Mouse (Mus musculus) megakaryocyte-erythroid progenitor cell, adult 5-6 weeks (primary cell): ENCODE results near the gene Slc16a6. TPM values are rescaled to one million over a fixed set of nuclear protein-coding genes. Genes with fewer than 3 reads are reported as not detected.

Source experiments
- ATAC-seq: replicated peaks from 2 replicates; pipeline ENCODE4 v1.8.0; 2016; ENCODE audit warnings: mild to moderate bottlenecking, inconsistent platforms; ENCODE audit not compliant: severe bottlenecking, poor library complexity, low FRiP score, low TSS enrichment
- total RNA-seq, 2 experiments: library from RNA; stranded (forward) in 1 of 2; stranded (reverse) in 1 of 2; fragments of 200-1000, 215-1000 nt in 1 of 2; fragments of >200 nt in 1 of 2; fragmentation: Nextera tagmentation in 1 of 2; gene quantifications; 2 replicates each; pipeline ENCODE4 v1.2.3; 2014 to 2017

Slc16a6 gene
- total RNA-seq, 2 experiments from 2014 or later, result 16.5 to 46.9 TPM

- ATAC-seq, result no peak
These were observed 52.2 kb downstream of the Slc16a6 start for GRCm38 (mm10) chr11:109421205-109421604.

- peak; percentile 43 for ATAC-seq
These were observed 52.8 kb downstream of the Slc16a6 start for GRCm38 (mm10) chr11:109420567-109420962.

DNA sequence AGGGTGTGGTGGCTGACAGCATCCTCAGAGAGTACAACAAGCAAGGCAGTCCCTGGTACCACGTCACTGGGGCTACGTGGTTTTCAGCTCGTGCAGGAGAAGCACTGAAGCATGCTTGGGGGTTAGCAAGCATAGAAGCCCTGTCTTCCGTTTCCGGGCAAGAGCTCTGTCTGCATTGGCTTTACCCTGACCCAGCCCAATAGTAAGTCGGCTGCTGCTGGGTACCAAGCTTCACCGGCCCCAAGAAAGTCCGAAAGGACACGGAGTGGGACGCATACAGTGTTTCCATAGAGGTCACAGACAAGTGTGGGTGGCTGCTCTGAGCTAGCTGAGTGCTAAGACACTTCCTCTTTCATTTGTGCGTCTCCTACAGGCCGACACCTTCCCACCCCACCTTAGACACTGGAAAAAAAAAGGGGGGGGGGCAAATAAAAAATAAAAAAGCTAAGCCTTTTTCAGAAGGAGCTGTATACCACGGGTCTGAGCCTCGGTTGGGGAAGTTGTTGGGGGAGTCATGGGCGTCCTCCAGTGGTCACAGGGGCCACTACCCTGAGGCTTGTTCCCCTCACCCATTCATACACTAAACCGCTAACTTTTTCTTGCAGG lies 53.3 kb downstream of the Slc16a6 start:
- peak; percentile 46 for ATAC-seq

- no peak for ATAC-seq
These were observed 53.9 kb downstream of the Slc16a6 start for GRCm38 (mm10) chr11:109419461-109419860.

DNA sequence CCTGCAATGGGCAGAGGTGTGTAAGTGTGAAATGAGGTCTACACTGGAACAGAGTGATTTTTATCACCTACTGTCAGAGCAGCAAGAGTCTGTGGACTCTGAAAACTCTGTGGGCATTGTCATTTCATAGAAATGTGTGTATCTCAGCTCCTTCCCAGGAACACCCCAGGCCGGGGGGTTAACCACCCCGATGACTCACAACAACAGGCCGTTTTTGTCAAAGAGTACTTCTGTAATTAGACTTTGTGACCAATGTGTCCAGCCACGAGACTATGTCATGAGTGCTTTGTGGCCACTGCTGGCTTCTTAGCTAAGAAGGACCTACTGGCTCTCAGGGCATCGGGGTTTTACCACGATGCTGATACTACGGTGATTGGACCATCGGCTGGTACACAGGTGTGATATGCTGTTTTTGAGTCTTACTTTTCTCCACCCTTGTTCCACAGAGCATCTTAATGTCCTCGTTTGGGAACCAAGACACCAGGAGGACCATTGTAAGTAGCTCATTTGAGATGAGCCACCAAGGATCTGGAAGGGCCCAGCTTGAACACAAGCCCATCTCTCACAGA lies 55.8 kb downstream of the Slc16a6 start:
- no peak for ATAC-seq

GRCm38 (mm10) chr11:109416709-109417420 lies 56.5 kb downstream of the Slc16a6 start:
- no peak for ATAC-seq

GRCm38 (mm10) chr11:109414802-109415201 lies 58.6 kb downstream of the Slc16a6 start:
- ATAC-seq, result no peak

DNA sequence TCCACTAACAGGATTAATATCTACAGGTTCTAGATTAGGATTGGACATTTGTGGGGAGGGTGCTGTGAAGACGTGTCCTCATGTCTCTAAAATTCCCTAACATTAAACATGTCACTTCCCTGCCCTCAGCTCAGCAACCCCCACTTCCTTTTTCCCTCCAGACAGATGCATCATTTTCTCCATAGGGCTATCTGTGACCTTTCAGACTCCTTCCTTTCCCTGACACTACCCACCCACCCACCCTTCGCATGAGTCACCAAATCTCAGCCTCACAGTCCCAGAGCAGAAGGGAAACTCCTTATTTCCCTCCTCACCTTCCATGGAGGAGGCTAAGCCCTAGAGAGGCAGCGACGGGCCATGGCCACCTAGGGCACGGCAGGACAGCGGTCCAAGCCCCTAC lies 59.8 kb downstream of the Slc16a6 start, which contains the start of gene 9930022D16Rik:
Gene 9930022D16Rik, plus strand, starts transcription at position 301 of the 400 bp plus-strand sequence.
- no peak for ATAC-seq

- no peak for ATAC-seq
These were observed 63.0 kb downstream of the Slc16a6 start for GRCm38 (mm10) chr11:109410197-109410980.

DNA sequence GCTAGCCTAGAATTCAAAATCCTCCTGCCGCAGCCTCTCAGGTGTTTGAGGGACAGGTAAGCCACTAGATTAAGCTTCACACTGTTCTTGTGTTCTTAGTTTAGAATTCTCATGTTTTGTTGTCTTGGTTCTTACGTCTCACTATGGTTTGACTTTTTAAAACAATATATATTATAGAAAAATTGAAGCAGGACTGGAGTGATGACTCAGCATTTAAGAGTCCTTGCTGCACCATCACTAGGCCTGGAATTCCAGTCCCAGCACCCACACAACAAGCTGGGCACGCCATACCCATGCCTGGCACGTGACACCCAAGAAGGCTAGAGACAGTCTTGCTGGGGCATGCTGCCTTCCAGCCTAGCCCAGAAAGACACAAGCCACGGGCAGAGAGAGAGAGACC lies 67.0 kb downstream of the Slc16a6 start:
- ATAC-seq, result no peak

Other genes with a start within 250 kb of the Slc16a6 start
- gene Rgs9, start 175.5 kb downstream of the Slc16a6 start, total RNA-seq (2014; fragmentation: Nextera tagmentation), result 0.24 TPM in 1 of 2 replicates, not detected in the other
- gene Rgs9, start 175.5 kb downstream of the Slc16a6 start, total RNA-seq (2017), result not detected in 2 replicates
- gene Gna13, start 110.8 kb downstream of the Slc16a6 start, total RNA-seq (2014; fragmentation: Nextera tagmentation), result 34.0 and 40.6 TPM in 2 replicates
- gene Gna13, start 110.8 kb downstream of the Slc16a6 start, total RNA-seq (2017), result 36.7 and 37.1 TPM in 2 replicates
- gene 9930022D16Rik, start 59.7 kb downstream of the Slc16a6 start, total RNA-seq (2014; fragmentation: Nextera tagmentation), result 0.12 TPM in 1 of 2 replicates, not detected in the other
- 1.2 TPM in 1 of 2 replicates, not detected in the other for gene 9930022D16Rik, start 59.7 kb downstream of the Slc16a6 start, total RNA-seq (2017)
- gene Amz2, start 47.7 kb downstream of the Slc16a6 start, total RNA-seq (2014; fragmentation: Nextera tagmentation), result 50.3 and 51.7 TPM in 2 replicates
- gene Amz2, start 47.7 kb downstream of the Slc16a6 start, total RNA-seq (2017), result 79.1 and 90.9 TPM in 2 replicates
- gene Arsg, start 224 bp downstream of the Slc16a6 start, total RNA-seq (2014; fragmentation: Nextera tagmentation), result 7.3 and 9.3 TPM in 2 replicates
- 4.1 and 4.7 TPM in 2 replicates for gene Arsg, start 224 bp downstream of the Slc16a6 start, total RNA-seq (2017)
- gene Wipi1, start 138.4 kb upstream of the Slc16a6 start, total RNA-seq (2014; fragmentation: Nextera tagmentation), result 21.2 and 30.6 TPM in 2 replicates
- 5.9 and 9.0 TPM in 2 replicates for gene Wipi1, start 138.4 kb upstream of the Slc16a6 start, total RNA-seq (2017)
- 93.1 and 106 TPM in 2 replicates for gene Prkar1a, start 175.8 kb upstream of the Slc16a6 start, total RNA-seq (2014; fragmentation: Nextera tagmentation)
- gene Prkar1a, start 175.8 kb upstream of the Slc16a6 start, total RNA-seq (2017), result 72.0 and 76.5 TPM in 2 replicates
- gene Fam20a, start 248.7 kb upstream of the Slc16a6 start, total RNA-seq (2014; fragmentation: Nextera tagmentation), result not detected in 2 replicates
- gene Fam20a, start 248.7 kb upstream of the Slc16a6 start, total RNA-seq (2017), result 0.19 and 0.70 TPM in 2 replicates